15 mouse cellular contexts compared by ENCODE assay signal in genomic region chrX:99065582-99065981, GRCm38 (mm10).
"Had no signal": no experiment of that assay in that cellular context is flagged by ENCODE, and none has a peak within 500 bp of the region (broad histone marks: within the 10 kb centered on the region; RNA-seq: fewer than 3 reads in every experiment).

No protein-coding gene starts in this region.

- DNase-seq: heart, postnatal 10 days; heart, postnatal 36 days; heart, postnatal 4 days; kidney, adult 11 months; kidney, adult 18-20 months; kidney, adult 2 months; kidney, adult 8-10 months; kidney, adult 9 months; kidney, postnatal 10 days; kidney, postnatal 14 days; kidney, postnatal 25 days; kidney, postnatal 36 days; kidney, postnatal 4 days; layer of hippocampus, adult 9-11 months; layer of hippocampus, postnatal 36 days had no signal
